Mouse (Mus musculus) forebrain, embryonic 11.5 days (tissue): ENCODE data around the gene Rps6ka4. TPM values are rescaled to one million over a fixed set of nuclear protein-coding genes. Genes with fewer than 3 reads are reported as not detected.
A peak's percentile ranks its signal among the peaks of the same experiment; 100 is the strongest.

Experiments
- ATAC-seq: fragments of 200-750 bp; cut with Nextera tagmentation; replicated peaks from 2 replicates; pipeline ENCODE4 v1.8.0; 2017; ENCODE audit warnings: moderate TSS enrichment; ENCODE audit not compliant: low FRiP score
- DNase-seq: peaks from one replicate; pipeline ENCODE4 v3.0.0-alpha.2; 2017; ENCODE audit warnings: low spot score
- H3K27ac ChIP-seq: fragments of 300-500 bp; sonication (generic); 2 replicates; pipeline ENCODE4 v1.5.1; 2014; ENCODE audit warnings: low read depth, low read length
- H3K27me3 ChIP-seq: fragments of 300-500 bp; sonication (generic); 2 replicates; pipeline ENCODE4 v1.6.1; 2014; ENCODE audit warnings: mild to moderate bottlenecking, low read length, mixed read lengths; ENCODE audit not compliant: control insufficient read depth, insufficient read depth
- H3K36me3 ChIP-seq: fragments of 300-500 bp; sonication (generic); 2 replicates; pipeline ENCODE4 v1.6.1; 2014; ENCODE audit warnings: mild to moderate bottlenecking, low read length, moderate library complexity, mixed read lengths; ENCODE audit not compliant: control insufficient read depth, insufficient read depth
- H3K4me1 ChIP-seq: fragments of 300-500 bp; sonication (generic); replicated peaks from 2 replicates; pipeline ENCODE4 v1.6.1; 2014; ENCODE audit warnings: low read length, mixed read lengths; ENCODE audit not compliant: control insufficient read depth, insufficient read depth
- H3K4me2 ChIP-seq: fragments of 300-500 bp; sonication (generic); 2 replicates; pipeline ENCODE4 v1.6.1; 2014; ENCODE audit warnings: low read depth, mild to moderate bottlenecking, low read length, moderate library complexity, mixed read lengths; ENCODE audit not compliant: severe bottlenecking
- H3K4me3 ChIP-seq: fragments of 300-500 bp; sonication (generic); 2 replicates; pipeline ENCODE4 v1.5.1; 2014; ENCODE audit warnings: low read depth, low read length
- H3K9ac ChIP-seq: fragments of 300-500 bp; sonication (generic); 2 replicates; pipeline ENCODE4 v1.6.1; 2014; ENCODE audit warnings: low read length
- H3K9me3 ChIP-seq: fragments of 300-500 bp; sonication (generic); 2 replicates; pipeline ENCODE4 v1.6.1; 2016; ENCODE audit warnings: low read length, mixed read lengths; ENCODE audit not compliant: control insufficient read depth
- WGBS: fragments of 180-500 bp; shearing (Covaris S2); extraction: QIAGEN DNeasy Blood & Tissue Kit; methylation state at CpG from one replicate; pipeline ENCODE4 v1.1.7; 2014; 5-methylcytosine and 5-hydroxymethylcytosine counted together
- polyA plus RNA-seq: library from polyadenylated mRNA; unstranded; fragments of >200 nt; fragmentation: Nextera tagmentation; extraction: Ambion mirVana; gene quantifications from 2 replicates; pipeline ENCODE4 v1.2.1, GENCODE M21; 2014

Rps6ka4 gene
- 6.0 and 7.2 TPM in 2 replicates for polyA plus RNA-seq

DNA sequence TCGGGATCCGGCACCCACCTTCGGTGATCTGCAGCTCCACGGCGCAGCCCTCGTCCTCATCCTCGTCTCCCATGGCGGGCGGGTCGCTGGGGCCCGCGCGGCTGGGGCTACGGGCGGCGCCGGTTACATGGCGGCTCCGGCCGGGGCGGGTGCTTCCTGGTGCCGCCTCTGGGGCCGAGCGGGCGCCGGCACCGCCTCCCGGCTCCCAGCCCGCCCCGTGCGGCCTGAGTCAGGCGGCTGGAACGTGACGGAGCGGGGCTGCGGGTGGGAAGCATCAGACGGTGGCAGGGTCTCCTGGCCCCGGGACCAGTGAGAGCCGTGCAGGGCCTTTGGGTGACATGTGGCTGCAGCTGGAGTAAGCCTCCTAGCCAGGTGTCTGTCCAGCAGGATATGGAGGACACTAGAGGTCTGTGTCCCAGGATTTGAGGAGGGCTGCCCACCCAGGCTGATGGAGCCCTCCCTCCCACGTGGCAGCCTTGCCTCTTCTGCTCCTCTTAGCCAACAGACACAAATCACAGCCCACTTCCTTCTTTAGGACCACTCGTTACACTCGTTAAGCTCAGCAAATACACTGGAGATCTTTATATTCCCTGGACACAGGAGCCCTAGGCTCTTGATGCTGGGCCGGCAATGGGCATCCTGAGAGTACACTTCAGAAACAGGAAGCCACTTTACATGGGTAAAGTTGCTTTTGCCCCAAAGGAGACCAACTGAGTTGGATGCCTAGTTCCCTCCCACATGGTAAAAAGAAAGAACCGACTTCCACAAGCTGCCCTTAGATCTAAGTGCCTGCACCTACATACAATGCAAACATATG, at the start of gene Rps6ka4:
Gene Rps6ka4 (minus strand): TSS at position 162 of the 817 bp plus-strand sequence.
- 2% methylated on average over 43 of the region's 44 CpGs for WGBS
- peaks cover 8% of the 10 kb centered on the region for H3K4me1 ChIP-seq
- peak within 1 kb of the TSS; percentile 60 for H3K4me3 ChIP-seq
- ATAC-seq (peak; percentile 73), DNase-seq (peak; percentile 73)
- H3K27me3 ChIP-seq: peaks cover 25% of the 10 kb centered on the region
- H3K36me3 ChIP-seq: no peaks in the 10 kb centered on the region
- peak within 1 kb of the TSS; percentile 66 for H3K9ac ChIP-seq
- H3K4me2 ChIP-seq: peak within 1 kb of the TSS; percentile 99
- H3K9me3 ChIP-seq: no peaks in the 10 kb centered on the region
- no peak within 1 kb of the TSS for H3K27ac ChIP-seq

DNA sequence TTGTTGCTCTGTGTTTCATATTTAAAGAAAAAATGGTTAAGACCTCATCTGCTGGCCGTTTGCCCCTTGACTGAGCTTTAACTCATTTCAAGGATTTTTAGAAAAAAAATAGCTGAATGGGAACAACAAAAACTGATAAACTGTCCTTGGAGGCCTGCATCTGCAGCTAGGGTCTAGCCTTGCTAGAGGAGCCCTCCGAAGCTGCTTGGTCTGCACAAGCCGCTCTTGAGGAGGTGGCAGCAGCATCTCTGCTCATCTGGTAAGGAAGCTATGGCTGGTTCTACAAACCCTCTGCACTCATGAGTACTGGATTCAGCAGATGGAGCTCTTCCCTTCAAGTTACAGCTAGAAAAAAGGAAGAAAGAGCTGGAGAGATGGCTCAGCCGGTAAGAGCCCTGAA, 37.5 kb upstream of the Rps6ka4 start:
- DNase-seq (no peak), ATAC-seq (no peak)
- WGBS: 86% methylated on average over 4 of the region's 4 CpGs
- no peak overlapping the region for H3K27ac ChIP-seq
- H3K9ac ChIP-seq: no peak overlapping the region
- H3K4me2 ChIP-seq: no peak overlapping the region
- no peaks in the 10 kb centered on the region; the same call in 1 of the 2 replicates for H3K9me3 ChIP-seq
- H3K36me3 ChIP-seq: no peaks in the 10 kb centered on the region
- H3K4me3 ChIP-seq: no peak overlapping the region
- no peaks in the 10 kb centered on the region for H3K27me3 ChIP-seq
- H3K4me1 ChIP-seq: no peaks in the 10 kb centered on the region

DNA sequence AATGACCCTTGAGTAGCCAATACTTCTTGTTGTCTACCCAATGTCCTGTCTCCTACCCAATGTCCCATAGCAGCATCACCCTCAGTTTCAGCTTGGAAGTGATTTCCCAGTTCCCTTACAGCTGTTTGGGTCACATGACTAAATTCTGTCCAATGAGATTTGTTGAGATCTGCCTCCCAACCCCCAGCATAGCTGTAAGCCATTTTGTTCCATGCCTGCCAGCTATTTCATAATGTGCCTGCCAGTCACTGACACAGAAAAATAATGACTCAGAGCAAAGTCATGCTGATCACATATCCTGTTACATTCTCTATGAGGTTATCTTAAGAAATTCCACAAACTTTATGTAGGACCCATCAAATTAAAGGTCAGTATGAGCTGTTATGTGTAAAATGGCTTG, 36.4 kb upstream of the Rps6ka4 start:
- Histone ChIP-seq H3K36me3 (no peaks in the 10 kb centered on the region), H3K27ac (no peak overlapping the region), H3K4me1 (no peaks in the 10 kb centered on the region), H3K27me3 (no peaks in the 10 kb centered on the region), H3K9ac (no peak overlapping the region), H3K4me3 (no peak overlapping the region), H3K9me3 (no peaks in the 10 kb centered on the region; the same call in 1 of the 2 replicates), H3K4me2 (no peak overlapping the region)
- no peak for ATAC-seq
- no peak for DNase-seq

DNA sequence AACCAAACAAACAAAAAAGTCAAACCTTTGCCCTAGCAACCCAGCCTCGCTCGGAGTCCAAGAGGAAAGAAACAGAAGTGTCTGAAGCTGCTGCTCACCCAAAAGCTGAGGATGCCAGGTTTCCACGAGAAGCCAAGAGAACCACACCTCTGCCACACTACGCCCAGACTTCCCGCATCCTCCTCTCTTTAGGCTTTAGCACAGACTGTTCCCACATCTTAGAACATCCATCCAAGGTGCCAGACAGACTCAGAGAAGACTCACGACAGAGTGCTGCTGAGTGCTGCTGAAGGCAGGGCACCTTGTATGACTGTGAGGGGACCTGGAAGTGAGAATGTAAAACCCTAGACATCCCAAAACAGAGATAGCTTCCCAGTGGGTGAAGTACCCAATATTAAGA, 35.4 kb upstream of the Rps6ka4 start:
- Histone ChIP-seq H3K27ac (no peak overlapping the region), H3K36me3 (no peaks in the 10 kb centered on the region), H3K9ac (no peak overlapping the region), H3K4me2 (no peak overlapping the region), H3K9me3 (no peaks in the 10 kb centered on the region; the same call in 1 of the 2 replicates), H3K4me3 (no peak overlapping the region), H3K27me3 (no peaks in the 10 kb centered on the region), H3K4me1 (no peaks in the 10 kb centered on the region)
- DNase-seq (no peak), ATAC-seq (no peak)
- 85% methylated on average over 6 of the region's 6 CpGs for WGBS

GRCm38 (mm10) chr19:6874257-6874656, 33.8 kb upstream of the Rps6ka4 start:
- no peak overlapping the region for H3K4me2 ChIP-seq
- H3K4me1 ChIP-seq: no peaks in the 10 kb centered on the region
- no peaks in the 10 kb centered on the region for H3K27me3 ChIP-seq
- ATAC-seq (no peak), DNase-seq (no peak)
- no peaks in the 10 kb centered on the region for H3K36me3 ChIP-seq
- no peak overlapping the region for H3K27ac ChIP-seq
- H3K9me3 ChIP-seq: no peaks in the 10 kb centered on the region
- H3K9ac ChIP-seq: no peak overlapping the region
- no peak overlapping the region for H3K4me3 ChIP-seq
- WGBS: 71% methylated on average over 1 of the region's 1 CpGs

GRCm38 (mm10) chr19:6872701-6873100, 32.3 kb upstream of the Rps6ka4 start:
- H3K4me1 ChIP-seq: no peaks in the 10 kb centered on the region
- H3K9ac ChIP-seq: no peak overlapping the region
- H3K27ac ChIP-seq: no peak overlapping the region
- no peaks in the 10 kb centered on the region for H3K36me3 ChIP-seq
- no peaks in the 10 kb centered on the region for H3K9me3 ChIP-seq
- DNase-seq (no peak), ATAC-seq (no peak)
- H3K27me3 ChIP-seq: no peaks in the 10 kb centered on the region
- WGBS: 82% methylated on average over 3 of the region's 3 CpGs
- H3K4me3 ChIP-seq: no peak overlapping the region
- H3K4me2 ChIP-seq: no peak overlapping the region

DNA sequence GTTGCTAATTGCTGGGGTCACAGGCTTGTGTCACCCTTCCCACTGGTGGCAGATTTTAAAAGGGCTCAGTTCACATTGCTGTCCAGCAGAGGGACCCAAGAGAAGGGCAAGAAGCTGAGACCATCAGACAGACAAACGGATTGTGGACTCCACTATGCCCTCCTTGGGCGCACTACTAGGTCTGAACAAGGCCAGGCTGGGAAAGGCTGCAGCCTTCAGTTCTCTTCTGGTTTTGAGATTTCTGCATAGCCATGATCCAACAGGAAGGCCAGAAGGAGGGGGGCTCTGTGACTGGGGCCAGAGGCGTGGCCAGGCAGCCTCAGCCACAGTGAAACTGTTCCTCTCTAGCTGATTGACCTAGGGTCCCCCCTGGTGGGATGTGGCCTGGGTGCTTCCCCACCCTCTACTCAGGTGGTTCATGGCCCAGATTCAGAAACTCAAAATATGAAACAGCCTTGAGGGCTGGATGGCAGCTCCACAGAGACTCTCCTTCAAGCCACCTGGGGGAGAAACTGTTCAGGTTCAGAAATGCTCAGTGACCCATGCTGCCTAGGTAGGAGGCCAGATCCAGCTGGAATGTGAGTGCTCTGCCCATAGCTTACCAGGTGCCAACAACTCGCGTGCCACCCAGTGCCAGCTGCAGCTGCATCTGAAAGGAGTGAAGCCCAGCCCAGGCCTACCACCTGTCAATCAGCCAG, 31.3 kb upstream of the Rps6ka4 start:
- H3K4me3 ChIP-seq: no peak overlapping the region
- no peaks in the 10 kb centered on the region for H3K9me3 ChIP-seq
- H3K9ac ChIP-seq: no peak overlapping the region
- DNase-seq (no peak), ATAC-seq (no peak)
- H3K27me3 ChIP-seq: no peaks in the 10 kb centered on the region
- 68% methylated on average over 5 of the region's 5 CpGs for WGBS
- no peaks in the 10 kb centered on the region for H3K36me3 ChIP-seq
- H3K4me1 ChIP-seq: no peaks in the 10 kb centered on the region
- H3K4me2 ChIP-seq: no peak overlapping the region
- no peak overlapping the region for H3K27ac ChIP-seq

- no peak overlapping the region for H3K9ac ChIP-seq
- ATAC-seq: no peak
- H3K4me2 ChIP-seq: no peak overlapping the region
- no peaks in the 10 kb centered on the region for H3K9me3 ChIP-seq
- WGBS: 13% methylated on average over 5 of the region's 5 CpGs
- H3K27ac ChIP-seq: no peak overlapping the region
- H3K27me3 ChIP-seq: no peaks in the 10 kb centered on the region
- no peaks in the 10 kb centered on the region for H3K36me3 ChIP-seq
- no peak for DNase-seq
- H3K4me3 ChIP-seq: no peak overlapping the region
- no peaks in the 10 kb centered on the region for H3K4me1 ChIP-seq
These were observed 28.9 kb upstream of the Rps6ka4 start for GRCm38 (mm10) chr19:6869355-6869754.
